Mouse (Mus musculus): ENCODE data around the gene Ptprcap.
"Not testable (repeated sequence)": the region's sequence is repeated elsewhere in the genome, so short reads cannot be mapped to it uniquely, and the experiment has no call there.

The Ptprcap gene

DNA sequence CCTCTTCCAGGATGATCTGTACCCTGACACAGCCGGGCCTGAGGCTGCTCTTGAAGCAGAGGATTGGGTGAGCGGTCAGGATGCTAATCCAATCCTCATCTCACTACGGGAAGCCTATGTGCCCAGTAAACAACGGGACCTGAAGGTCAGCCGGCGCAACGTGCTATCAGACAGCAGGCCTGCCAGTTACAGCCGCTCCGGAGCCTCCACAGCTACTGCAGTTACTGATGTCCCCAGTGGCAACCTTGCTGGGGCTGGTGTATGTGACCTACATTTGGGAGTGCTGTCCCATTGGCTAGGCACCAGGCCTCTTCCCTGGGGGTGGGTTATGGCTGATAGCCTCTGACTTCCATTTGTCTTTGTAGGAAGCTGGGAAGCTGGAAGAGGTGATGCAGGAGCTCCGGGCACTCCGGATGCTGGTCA, at the start of gene Ptprcap:
Gene Ptprcap, plus strand, starts transcription at position 373 of the 423 bp plus-strand sequence.
- DNase-seq: peak in 1 of 2 experiments; percentile 46

DNA sequence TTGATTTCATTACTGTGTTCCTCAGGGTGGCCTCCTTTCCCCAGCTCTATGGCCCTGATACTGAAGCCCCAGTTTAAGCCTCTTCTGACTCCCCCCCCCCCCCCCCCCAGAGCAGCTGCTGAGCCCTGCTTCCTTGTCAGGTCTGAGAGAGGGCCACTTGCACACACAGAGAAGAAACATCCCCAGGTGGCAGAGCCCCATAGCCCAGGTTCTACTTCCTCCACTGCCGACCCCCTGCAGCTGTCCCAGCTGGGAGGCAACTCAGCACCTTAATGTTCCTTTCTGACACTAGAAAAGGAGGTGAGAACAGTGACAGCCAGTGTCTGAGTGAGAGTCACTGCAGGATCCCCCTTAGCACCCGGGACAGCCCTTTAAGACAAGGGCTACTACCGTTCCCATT, 49.6 kb upstream of the Ptprcap start:
- DNase-seq: no peak

DNA sequence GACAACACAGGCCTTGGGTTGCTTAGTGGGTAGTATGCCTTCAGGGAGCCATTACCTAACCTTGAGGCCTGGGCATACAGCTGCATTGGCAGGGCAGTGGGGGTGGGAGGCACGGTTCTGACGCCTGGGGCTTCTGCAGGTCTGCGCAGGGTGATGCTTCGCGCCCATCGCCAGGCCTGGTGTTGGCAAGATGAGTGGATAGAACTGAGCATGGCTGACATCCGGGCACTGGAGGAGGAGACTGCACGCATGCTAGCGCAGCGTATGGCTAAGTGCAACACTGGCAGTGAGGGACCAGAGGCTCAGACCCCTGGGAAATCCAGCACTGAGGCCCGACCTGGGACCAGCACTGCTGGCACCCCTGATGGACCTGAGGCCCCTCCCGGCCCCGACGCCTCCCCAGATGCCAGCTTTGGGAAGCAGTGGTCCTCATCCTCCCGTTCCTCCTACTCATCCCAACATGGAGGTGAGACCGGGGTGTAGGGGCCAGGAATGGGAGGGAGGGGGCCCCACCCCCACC, 48.7 kb upstream of the Ptprcap start:
- DNase-seq: peak in 1 of 2 experiments; percentile 28

DNA sequence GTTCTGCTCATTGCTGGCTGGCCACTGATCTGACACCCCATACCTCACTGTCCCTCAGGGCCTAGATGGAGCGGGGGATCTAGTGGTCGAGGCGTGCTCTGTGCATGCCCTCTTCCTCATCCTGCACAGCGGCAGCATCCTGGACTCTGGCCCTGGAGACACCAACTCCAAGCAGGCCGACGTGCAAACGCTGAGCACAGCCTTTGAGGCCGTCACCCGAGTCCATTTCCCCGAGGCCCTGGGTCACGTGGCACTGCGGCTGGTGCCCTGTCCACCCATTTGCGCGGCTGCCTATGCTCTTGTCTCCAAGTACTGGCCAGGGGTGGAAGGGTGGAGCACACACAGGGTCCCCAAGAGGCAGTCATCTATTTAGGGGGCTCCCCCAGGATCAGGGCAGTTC, 46.8 kb upstream of the Ptprcap start:
- peak; percentile 38 to 68 for DNase-seq

DNA sequence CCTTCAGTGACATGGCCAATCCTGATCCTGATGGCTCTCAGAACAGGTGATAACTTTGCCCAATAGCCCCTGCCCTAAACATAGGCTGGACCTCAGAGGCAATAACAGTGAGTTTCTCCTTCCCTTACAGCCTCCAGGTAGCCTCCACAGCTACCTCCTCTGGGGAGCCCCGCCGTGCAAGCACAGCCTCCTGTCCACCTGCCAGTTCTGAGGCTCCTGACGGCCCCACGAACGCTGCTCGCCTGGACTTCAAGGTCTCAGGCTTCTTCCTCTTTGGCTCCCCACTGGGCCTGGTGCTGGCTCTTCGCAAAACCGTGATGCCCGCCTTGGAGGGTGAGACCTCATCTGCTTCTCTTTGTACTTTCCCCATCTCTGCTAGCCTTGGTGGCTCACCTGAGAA, 44.9 kb upstream of the Ptprcap start:
- DNase-seq: no peak

DNA sequence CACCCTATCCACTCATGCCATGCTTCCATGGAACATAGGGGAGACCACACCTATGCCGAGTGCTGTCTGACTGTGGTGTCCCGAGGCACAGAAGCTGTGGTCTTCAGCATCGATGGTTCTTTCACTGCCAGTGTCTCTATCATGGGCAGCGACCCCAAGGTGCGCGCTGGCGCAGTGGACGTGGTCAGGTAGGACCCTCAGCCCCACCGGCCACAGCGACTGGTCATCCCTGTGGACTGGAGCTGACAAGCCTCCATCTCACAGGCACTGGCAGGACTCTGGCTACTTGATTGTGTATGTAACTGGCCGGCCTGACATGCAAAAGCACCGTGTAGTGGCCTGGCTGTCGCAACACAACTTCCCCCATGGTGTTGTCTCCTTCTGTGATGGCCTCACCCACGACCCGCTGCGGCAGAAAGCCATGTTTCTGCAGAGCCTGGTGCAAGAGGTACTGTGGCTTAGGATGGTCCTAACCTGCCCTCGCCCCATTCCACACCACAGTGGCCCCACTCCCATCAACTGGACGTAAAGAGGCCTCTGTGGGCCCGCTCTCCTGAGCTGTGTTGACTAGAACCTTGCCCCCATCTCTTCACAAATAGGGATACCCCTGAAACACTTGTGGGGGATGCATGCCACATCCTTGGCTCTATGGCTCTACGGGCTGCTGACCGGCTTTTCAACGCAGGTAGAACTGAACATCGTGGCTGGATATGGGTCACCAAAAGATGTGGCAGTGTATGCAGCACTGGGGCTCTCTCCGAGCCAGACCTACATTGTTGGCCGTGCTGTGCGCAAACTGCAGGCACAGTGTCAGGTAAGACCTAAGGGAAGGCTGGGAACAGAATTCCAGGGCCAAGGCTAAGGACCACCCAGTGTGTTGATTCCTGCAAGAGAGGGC, 41.1 kb upstream of the Ptprcap start:
- no peak for DNase-seq

DNA sequence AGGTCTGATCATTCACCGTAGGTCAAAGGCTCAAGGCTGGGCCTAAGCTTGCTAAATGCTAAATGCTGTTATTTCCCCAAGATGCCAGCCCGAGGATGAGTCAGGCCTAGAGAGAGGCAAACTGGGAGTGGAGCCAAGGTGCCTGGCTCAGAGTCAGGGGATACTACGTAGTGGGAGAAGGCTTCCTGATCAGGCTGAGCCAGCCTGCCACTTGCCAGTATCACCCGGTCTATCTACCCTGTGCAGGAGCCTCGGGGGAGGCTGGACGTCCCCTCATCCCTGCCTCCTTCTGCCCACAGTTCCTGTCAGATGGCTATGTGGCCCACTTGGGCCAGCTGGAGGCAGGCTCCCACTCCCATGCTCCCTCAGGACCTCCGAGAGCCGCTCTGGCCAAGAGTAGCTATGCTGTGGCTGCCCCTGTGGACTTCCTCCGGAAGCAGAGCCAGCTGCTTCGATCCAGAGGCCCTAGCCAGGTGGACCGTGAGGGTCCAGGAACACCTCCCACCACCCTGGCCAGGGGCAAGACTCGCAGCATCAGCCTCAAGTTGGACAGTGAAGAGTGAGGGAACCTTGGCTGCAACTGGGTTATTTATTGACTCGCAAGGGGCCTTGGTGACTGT, 40.1 kb upstream of the Ptprcap start:
- DNase-seq: peak; percentile 91 to 93

DNA sequence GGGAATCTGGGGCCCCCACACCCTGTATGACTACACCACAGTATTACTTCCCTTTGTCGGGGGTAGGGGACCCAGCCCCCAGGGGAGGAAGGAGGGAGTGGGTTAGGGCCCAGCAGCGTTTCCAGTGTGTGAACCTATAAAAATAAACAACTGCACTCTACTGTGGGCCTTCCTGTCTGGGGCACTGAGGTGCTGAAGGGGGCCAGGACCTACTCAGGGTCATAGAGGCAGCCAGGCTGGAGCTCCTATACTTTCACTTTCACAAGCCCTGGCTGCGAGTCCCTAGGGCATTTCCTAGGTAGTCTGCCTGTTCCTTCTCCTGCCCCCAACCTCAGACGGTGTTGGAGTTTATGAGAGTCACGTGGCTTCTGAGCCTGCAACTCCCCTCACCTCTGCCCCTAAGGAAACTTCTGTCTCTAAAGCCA, 39.6 kb upstream of the Ptprcap start:
- DNase-seq: peak; percentile 42 to 81

DNA sequence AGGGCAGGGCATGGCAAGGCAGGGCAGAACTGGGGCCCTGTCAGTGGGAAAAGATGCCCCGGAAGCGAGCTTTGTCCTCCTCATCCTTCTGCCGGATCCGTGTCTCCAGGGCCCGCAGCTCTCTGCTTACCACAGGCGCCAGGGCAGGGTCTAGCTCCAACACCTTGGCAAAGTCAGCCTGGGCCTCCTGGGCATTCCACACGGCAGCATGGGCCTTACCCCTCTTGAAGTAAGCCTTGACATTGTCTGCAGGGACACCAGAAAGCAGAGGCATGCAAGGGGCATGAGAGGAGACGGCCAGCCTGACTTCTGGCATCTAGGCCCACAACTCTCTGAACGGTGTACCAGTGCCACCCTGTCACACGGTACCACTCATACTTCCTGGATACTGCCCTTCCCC, 38.9 kb upstream of the Ptprcap start:
- DNase-seq: peak in 1 of 2 experiments; percentile 35

DNA sequence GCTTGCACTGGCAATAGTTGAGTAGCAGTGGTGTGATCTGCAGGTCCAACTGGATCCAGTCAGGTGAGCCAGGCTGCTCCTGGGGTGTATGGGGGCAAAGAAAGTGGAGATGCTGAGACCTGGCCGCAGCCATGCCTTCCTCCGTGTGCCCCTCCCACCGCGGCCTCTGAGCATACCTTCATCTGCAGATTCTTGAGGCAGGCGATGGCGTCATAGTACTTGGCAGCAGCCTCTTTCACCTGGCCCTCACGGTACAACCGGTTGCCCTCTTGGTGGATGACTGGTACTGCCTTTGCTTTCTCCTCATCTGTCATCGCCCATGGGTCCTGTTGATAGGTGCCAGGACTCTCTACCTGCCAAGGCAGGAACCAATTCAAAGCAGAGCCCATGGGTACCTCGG, 38.3 kb upstream of the Ptprcap start:
- DNase-seq: no peak

DNA sequence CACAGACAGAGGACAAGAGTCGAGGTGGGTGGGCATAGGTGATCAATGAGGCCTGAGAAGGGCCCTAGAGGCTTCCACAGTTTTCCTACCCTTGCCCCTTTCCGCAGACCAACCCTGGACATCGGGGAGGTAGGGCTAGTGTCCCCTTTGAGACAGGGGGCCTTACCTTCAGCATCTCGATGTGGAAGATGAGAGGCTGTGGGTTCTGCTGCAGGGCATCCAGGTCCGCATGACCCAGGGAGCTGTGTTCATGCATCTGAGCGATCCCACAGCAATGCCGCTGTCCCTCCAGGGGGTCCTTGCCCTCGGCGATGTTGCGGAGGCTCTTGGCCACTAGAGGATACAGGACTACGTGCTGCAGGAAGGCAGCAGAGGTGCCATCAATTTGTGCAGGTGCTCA, 37.6 kb upstream of the Ptprcap start:
- no peak for DNase-seq

DNA sequence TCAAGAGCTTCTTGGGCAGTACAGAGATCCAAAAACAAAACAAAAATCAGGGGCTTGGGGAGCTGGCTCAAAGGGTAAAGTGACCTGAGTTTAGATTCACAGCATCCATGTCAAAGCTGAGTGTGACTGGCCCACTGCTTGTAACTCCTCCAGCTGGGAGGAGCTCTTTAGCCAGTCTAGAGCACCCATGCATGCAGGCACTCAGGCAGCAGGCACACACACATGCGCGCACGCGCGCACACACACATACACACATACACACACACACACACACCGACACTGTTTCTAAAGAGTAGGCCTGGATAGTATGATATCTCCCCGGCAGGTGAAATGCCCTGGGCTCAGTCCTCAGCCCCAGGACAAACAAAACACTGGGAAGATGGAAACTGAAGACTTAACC, 36.4 kb upstream of the Ptprcap start:
- DNase-seq: no peak

DNA sequence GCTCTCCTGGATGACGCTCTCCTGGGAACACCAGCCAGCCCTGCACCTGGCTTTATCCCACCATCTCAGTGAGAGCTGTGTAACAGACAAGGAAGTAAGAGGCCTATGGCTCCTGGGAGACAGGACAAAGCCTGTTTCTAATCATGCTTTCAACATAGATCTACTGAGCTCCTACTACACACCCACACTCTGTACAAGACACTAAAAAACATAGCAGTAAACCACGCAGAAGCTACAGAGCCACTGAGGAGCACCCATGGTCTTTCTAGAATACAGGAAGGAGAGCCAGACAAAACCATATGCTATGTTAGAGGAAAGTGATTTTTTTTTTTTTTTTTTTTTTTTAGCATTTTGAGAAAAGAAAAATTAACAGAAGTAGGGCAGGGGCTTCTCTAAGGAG, 35.1 kb upstream of the Ptprcap start:
- DNase-seq: no peak

DNA sequence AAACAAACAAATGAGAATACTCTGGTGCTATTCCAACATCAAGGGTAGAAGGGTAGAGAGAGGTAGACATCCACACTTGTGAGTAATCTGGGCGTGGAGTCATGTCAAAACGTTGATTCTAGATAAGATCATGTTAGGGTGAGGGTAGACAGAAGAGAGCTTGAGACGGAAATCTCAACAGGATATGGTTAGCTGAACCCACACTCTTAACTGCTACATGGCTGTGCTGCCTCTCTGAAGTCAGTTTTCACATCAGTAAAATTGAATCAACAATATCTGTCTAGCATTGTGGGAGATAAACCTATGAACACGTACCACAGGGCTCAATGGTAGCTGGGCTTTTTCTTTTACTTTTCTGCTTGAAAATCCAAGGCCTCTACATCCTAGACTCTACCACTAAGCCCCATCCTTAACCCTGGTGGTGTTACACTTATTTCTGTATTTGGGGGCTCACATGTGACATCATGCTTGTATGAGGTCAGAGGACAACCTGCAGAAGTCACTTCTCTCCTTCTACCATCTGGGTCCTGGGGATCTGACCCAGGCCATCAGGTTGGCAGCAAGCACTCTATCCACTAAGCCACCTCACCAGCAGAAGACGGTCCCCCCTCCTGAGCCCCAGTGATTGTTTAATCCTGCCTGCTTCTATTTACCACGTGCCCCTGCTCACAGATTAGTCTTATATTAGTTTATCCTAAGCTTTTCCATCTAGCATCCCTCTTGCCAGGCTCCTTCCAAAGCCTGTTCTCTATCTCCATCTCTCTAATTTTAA, 33.5 kb upstream of the Ptprcap start:
- DNase-seq: no peak

DNA sequence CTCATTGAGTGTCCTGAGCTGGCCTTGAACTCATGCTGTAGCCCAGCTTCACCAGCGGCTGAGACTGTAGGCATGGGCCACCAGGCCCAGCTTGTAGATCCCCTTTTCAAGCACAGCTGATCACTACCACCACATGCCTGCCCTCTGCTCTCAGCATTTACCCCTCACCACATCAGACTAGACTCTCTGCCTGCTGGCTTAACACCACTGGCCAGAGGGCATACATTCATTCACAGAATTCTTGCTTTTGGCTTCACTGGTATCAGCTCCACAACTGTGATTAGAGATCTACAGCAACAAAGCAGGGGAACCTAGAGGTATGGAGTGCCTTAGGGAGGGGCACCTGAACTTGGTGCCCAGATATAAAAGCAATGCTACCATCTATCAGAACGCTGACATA, 32.9 kb upstream of the Ptprcap start:
- DNase-seq: no peak

DNA sequence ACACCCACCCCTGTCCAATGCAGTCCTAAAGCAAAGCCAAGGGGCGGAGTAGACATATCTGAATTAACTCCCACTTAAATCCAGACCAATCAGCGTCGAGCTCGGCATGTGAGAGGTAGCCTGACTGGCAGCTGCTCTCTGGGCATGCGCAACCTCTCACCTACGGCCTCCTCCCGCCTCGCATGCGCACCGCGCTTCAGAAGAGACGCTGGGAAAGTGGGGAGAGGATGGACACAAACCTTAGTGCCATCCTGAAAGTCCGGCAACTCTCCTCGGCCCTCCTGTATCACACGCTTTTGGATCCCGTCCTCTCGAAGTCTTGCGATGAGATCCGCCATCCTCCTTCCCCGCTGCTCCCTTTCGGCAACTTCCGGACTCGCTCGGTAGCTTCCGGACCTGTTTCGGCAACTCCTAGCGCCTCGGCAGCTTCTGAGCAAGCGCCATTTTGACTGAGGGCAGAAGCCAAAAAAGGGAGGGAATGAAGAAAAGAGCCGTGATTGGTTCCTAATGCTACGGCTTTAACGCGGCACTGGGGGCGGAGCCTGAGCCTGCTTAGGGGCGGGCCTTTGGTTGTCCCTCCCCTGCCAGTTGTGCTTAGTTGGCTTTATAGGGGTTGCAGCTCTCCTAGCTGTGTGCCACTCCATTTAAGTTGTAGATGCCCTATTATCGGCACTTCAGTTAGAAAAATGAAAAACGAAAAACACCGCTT, 32.2 kb upstream of the Ptprcap start:
- DNase-seq: peak; percentile 98 to 100

DNA sequence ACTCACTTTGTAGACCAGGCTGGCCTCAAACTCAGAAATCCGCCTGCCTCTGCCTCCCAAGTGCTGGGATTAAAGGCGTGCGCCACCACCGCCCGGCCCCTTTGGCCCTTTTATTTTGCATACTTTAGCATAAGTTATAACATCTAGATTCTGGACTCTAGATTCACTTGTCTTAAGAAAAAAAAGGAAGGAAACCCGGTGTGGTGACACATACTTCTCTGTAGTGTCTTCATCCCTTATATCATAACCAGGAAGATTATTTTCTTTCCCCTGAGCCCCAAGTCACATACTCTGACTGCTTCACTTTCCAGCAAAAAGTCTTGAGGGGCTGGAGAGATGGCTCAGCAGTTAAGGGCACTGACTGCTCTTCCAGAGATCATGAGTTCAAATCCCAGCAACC, 31.5 kb upstream of the Ptprcap start:
- not testable (repeated sequence) for DNase-seq

DNA sequence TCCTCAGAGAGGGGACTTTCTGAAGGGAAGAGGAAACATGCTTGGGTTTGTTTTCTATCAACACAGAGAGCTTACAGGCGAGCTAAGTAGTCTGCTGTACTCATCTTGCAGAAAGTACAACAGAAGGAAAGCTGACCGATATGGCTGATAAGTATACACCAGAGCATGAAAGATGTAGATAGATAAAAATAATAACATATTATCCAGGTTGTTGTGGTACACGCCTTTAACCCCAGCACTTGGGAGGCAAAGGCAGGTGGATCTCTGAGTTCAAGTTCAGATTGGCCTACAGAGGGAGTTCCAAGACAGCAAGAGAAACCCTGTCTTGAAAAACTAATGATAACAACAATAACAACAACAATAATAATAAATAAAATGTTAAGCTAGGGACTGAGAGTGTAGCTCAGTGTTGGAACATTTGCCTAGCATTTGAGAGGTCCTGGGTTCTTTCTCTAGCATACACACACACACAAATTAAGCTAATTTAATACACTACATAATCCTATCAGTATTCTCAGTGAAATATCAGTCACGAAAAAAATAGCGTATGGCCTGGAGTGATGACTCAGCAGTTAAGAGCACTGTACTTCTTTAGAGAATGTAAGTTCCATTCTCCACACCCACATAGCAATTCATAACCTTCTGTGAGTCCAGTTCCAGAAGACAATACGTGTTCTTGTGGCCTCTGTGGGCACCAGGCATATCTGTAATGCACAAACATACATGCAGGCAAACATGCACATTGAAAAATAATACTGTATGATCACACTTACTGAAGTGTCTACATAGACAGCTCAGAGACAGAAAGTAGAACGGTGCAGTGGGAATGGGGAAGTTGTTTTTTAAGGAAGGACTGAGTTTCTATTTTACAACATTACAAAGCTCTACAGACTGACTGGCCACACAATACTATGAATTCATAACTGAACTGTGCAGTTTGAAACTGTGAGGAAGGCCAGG, 30.7 kb upstream of the Ptprcap start:
- no peak for DNase-seq

DNA sequence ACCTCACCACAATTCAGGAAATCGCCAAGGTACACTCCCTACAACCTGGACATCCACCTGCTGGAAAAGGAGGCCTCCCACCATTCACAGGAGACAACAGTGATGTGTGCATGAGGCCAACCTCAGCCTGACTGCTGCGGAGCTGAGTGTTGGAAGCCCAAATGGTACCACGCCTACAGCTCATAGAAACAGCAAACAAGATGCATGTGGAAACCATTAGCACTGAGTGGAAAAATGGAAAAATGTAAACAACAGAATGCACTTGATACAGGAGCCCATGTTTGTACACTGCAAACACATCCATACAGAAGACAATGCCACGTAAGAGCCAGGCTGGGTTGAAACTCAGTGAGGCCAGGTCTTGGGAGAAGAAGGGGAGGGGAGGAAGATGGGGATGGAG, 29.0 kb upstream of the Ptprcap start:
- no peak for DNase-seq

DNA sequence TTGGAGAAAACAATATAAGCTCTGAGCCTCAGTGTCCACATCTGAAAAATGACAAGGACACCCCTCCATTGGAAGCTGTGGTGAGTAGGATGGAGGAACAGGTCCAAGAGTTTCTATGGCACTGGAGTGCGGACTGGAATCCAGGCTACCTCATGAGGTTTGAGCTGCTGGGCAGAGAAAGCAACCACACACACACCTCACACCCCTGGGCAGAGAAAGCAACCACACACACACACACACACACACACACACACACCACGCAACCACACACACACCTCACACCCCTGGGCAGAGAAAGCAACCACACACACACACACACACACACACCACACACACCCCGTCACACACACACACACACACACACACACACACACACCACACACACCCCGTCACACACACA, 28.1 kb upstream of the Ptprcap start:
- not testable (repeated sequence) for DNase-seq
